Mouse (Mus musculus): ENCODE measurements around the gene Map3k3. TPM values are rescaled to one million over a fixed set of nuclear protein-coding genes. Genes with fewer than 3 reads are reported as not detected.
"Not testable (repeated sequence)": the region's sequence is repeated elsewhere in the genome, so short reads cannot be mapped to it uniquely, and the experiment has no call there.

Gene Map3k3
- total RNA-seq, 4 experiments from 2014 or later, result 34.7 to 38.5 (median 36.1) TPM

GRCm38 (mm10) chr11:106076321-106076720, 8.1 kb upstream of the Map3k3 start:
- DNase-seq (ENCODE audit: low spot score), result peak; percentile 63

- peak; percentile 66 for DNase-seq (ENCODE audit: low spot score)
These were observed 623 bp downstream of the Map3k3 start for GRCm38 (mm10) chr11:106084911-106085561.

- peak; percentile 71 for DNase-seq (ENCODE audit: low spot score)
These were observed 13.8 kb downstream of the Map3k3 start for GRCm38 (mm10) chr11:106098223-106098622.

GRCm38 (mm10) chr11:106102866-106103265, 18.5 kb downstream of the Map3k3 start:
- peak; percentile 25 for DNase-seq (ENCODE audit: low spot score)

GRCm38 (mm10) chr11:106106047-106106587, 21.7 kb downstream of the Map3k3 start:
- DNase-seq (ENCODE audit: low spot score), result peak; percentile 36

- no peak for DNase-seq (ENCODE audit: low spot score)
These were observed 27.3 kb downstream of the Map3k3 start for GRCm38 (mm10) chr11:106111688-106112087.

GRCm38 (mm10) chr11:106122221-106122620, 37.8 kb downstream of the Map3k3 start:
- DNase-seq (ENCODE audit: low spot score), result no peak

- peak; percentile 63 for DNase-seq (ENCODE audit: low spot score)
These were observed 38.3 kb downstream of the Map3k3 start for GRCm38 (mm10) chr11:106122736-106123135.

GRCm38 (mm10) chr11:106124784-106125183, 40.4 kb downstream of the Map3k3 start:
- DNase-seq (ENCODE audit: low spot score), result no peak

GRCm38 (mm10) chr11:106125827-106126226, 41.4 kb downstream of the Map3k3 start:
- no peak for DNase-seq (ENCODE audit: low spot score)

GRCm38 (mm10) chr11:106126727-106127373, 42.4 kb downstream of the Map3k3 start:
- DNase-seq (ENCODE audit: low spot score), result not testable (repeated sequence)

GRCm38 (mm10) chr11:106129477-106129876, 45.1 kb downstream of the Map3k3 start:
- DNase-seq (ENCODE audit: low spot score), result no peak

- DNase-seq (ENCODE audit: low spot score), result no peak
These were observed 48.1 kb downstream of the Map3k3 start for GRCm38 (mm10) chr11:106132516-106132915.

GRCm38 (mm10) chr11:106134580-106135528, 50.4 kb downstream of the Map3k3 start:
- DNase-seq (ENCODE audit: low spot score), result peak; percentile 91

GRCm38 (mm10) chr11:106151219-106151618, 66.8 kb downstream of the Map3k3 start:
- DNase-seq (ENCODE audit: low spot score), result no peak

- no peak for DNase-seq (ENCODE audit: low spot score)
These were observed 67.7 kb downstream of the Map3k3 start for GRCm38 (mm10) chr11:106152132-106152531.

GRCm38 (mm10) chr11:106154091-106154490, 69.7 kb downstream of the Map3k3 start:
- no peak for DNase-seq (ENCODE audit: low spot score)

- DNase-seq (ENCODE audit: low spot score), result no peak
These were observed 70.4 kb downstream of the Map3k3 start for GRCm38 (mm10) chr11:106154770-106155169.

GRCm38 (mm10) chr11:106155761-106156160, 71.3 kb downstream of the Map3k3 start:
- DNase-seq (ENCODE audit: low spot score), result no peak

GRCm38 (mm10) chr11:106156257-106156656, 71.8 kb downstream of the Map3k3 start:
- DNase-seq (ENCODE audit: low spot score), result no peak

- no peak for DNase-seq (ENCODE audit: low spot score)
These were observed 72.7 kb downstream of the Map3k3 start for GRCm38 (mm10) chr11:106157154-106157553.
